Mouse (Mus musculus): ENCODE data around the gene Tmem87a. TPM values are rescaled to one million over a fixed set of nuclear protein-coding genes. Genes with fewer than 3 reads are reported as not detected.
A peak's percentile ranks its signal among the peaks of the same experiment; 100 is the strongest.

Gene Tmem87a
- 10 to 100 TPM; 36.6 to 47.1 (median 43.3) TPM for total RNA-seq (2022)

DNA sequence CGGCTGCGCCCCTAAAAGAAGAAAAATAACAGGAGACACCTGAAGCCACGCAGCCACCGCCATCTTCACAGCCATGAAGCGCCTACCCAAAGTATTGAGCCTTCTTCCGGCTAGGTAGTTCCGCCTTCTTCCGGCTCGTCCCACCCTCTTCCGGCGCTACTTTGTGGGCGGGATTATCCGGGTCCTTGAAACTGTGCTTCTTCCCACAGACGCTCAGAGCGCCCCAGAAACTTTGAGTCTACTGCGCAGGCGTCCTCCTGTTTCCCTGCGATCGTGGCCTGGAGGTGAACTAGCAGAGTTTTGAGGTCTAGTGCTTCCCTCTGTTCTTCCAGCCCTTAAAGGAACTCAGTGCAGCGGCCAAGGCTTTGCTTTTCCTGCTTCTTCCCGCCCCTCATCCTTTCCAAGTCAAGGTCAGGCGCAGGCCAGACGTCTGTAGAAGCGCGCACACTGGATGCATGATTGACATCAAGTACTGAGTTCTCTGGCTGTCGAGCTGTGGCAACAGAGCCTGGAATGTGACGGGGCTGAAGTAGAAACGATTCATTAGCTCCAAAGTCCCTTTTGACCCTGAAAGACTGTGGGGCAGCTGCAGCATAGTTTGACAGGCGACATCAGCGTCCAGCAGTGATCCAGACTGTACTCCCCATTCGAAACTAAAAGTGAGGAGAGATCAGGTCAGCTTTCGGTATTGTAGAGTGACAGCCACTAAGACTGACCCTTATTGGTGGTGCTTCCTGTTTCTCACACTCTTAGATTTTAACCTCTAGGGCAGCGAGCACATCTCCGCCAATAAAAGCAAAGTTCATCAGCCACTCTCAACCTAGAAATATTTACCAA lies at the start of gene Tmem87a:
TSS of gene Tmem87a (minus strand) at position 128 of the 837 bp plus-strand sequence.
- peak; percentile 91 to 94 for DNase-seq (ENCODE audit: low spot score in 2 of 2)

DNA sequence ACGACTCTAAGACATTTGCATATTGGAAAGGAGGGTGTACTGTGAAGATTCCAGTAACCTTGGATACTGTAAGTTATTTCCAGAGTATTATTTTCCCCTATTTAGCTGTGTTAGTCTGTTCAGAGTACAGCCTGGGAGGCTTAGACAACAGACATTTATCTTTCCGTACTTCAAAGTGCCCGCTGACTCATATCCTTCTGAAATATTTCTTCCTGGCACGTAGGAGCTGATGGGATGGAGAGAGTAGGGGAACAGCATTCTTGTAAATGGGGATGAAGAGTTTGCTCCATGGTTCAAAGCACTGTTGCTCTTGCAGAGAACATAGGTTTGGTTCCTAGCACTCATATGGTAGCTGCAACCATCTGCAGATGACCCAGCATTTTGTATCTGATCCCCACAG lies 48.7 kb upstream of the Tmem87a start:
- no peak for DNase-seq (ENCODE audit: low spot score in 2 of 2)

DNA sequence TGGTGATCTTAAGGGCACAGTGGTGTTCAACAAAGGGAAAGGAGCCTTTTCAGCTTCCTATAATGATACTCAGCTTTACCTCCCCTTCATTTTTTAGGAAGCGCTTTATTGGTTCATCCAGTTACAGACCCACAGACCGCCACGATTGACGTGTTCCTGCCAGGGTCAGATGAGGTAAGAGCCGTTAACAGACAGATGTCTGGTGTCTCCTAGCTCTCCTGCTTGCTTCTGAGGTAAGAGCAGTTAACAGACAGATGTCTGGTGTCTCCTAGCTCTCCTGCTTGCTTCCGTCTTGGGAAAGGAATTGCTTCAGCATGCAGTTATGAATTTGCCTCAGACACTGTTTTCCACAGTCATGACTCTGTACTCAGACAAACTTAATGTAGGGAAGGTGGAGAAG lies 46.8 kb upstream of the Tmem87a start:
- no peak for DNase-seq (ENCODE audit: low spot score in 2 of 2)

DNA sequence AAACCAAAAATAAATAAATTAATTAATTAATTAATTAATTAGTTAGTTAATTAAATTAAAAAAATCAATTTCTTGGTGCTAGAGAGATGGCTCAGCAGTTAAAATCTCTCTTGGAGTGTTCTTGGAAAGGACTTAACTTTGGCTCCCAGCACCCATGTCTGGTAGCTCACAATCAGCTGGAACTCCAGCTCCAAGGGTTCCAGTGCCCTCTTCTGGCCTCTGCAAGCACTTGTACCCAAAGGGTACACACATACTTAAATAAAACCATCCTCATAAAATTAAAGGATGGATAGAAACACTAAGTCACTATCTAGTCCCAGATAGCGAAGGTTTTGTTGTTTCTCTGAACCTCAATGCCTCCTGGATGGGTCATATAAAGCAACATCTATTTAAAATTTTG lies 43.4 kb upstream of the Tmem87a start:
- no peak for DNase-seq (ENCODE audit: low spot score in 2 of 2)

DNA sequence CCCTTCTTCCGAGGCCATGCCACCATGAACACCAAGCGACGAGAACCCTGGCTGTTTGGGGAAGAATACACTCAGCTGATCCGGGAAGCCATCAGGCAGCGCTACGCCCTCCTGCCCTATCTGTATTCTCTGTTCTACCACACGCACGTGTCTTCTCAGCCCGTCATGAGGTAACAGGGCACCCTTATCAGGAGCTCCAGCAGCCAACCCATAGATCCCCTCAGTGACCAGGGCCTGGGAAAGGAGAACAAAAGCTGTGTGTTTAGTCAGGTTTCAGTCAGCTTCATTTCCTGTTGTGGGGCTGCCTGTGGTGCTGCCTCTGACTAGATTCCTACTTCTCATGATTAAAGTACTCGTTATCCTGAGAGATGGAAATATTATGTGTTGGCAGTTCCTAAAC lies 42.5 kb upstream of the Tmem87a start:
- DNase-seq (ENCODE audit: low spot score in 2 of 2), result no peak

DNA sequence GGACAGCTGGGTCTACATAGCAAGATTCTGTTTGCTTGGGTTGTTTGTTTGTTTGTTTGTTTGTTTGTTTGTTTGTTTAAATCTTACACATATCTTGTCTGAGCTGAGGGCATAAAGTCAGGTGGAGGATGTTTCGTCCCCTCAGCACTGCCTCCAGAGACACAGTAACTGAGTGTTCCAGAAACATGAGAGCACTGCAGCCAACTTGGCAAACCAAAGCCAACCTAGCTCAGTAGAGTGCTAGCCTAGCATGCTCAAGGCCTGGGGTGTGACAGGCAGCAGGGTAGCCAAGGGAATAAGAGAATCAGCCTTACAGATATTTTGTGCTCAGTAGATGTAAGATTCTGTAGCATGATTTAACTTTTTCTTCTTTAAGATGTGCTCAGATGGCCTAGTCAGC lies 40.6 kb upstream of the Tmem87a start:
- peak; percentile 31 to 45 for DNase-seq (ENCODE audit: low spot score in 2 of 2)

DNA sequence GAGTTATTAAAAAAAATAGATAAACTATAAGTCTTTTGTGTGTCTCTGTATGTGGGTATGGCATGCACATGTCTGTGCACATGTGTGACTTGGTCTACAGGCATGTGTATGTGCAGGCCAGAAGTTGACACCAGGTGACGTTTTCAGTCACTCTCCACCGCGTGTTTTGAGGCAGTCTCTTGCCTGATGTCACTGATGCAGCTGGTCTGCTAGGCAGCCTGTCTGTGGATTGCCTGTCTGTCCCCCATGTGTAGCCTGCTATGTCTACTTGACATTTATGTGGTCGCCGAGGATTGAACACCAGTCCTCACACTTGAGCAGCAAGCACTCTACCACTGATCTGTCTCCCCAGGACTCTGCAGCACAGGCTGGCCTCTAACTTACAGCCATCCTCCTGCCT lies 20.5 kb upstream of the Tmem87a start:
- DNase-seq (ENCODE audit: low spot score in 2 of 2), result no peak

DNA sequence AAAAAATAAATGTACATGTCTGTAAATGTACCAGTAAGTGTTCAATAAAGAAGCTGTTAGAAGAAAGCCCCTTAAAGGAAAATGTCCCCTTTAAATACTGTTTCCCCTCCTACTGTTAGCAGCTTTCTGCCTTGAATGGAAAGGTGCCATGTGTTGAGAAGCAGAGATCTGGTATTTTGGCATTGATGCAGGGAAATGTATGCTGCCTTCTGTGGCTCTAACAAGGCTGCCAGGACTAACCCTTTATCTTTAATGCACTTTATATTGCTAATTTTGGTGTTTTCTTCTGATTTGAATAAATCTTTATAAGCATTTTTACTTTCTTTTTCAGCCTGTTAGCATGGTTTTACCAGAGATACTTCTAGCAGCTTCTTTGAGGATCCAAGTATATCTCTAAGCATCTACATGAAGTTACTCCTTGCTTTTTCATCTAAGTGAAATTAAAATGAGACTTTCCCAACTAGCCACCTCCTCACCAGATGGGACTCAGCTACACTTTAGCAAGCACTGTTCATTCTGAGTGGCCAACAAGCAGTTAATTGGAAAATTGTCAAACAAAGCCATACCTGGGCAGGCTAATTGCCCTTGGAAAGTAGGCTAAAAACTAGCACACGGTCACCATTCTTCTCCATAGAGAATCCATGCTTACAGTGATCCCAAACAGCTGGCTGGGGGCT lies 11.0 kb upstream of the Tmem87a start:
- no peak for DNase-seq (ENCODE audit: low spot score in 2 of 2)

DNA sequence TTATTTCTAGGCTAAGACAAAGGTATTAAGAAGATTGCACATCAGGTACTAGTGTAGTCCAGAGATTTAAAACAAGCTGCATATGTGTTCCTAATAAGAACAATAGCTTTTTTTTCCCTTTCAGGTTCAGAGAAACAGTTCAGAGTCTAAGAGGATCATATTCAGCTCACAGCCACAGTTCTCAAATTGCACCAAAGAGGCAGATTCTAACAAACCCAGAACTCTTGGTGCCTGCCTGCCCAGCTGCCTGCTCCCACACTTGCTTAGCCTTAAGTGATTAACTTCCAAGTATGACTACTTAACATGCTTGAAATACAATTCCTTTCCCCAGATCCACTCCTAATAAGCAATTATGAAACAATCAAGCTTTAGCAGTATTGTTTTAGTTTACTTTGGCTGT lies 10.2 kb upstream of the Tmem87a start:
- no peak for DNase-seq (ENCODE audit: low spot score in 2 of 2)

DNA sequence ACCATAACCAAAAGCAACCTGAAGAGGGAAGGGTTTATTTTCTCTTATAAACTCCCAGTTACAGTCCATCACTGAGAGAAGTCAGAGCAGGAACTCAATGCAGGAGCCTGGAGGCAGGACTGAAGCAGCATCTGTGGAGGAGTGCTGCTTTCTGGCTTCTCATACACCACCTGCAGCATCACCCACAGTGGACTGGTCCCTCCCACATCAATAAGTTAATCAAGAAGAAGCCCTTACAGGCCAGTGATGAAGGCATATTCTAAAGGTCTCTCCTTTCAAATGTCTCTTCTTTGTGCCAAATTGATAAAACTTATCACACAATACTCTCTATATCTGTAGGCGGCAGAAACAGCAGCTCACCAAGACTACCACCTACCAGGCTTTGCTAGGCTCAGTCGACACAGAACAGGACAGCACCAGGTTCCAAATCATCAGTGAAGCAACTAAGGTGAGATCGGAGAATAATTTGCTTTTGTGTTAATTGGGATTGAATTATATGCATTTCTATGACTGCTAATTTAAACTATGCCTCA lies 7.2 kb upstream of the Tmem87a start:
- DNase-seq (ENCODE audit: low spot score in 2 of 2), result no peak

DNA sequence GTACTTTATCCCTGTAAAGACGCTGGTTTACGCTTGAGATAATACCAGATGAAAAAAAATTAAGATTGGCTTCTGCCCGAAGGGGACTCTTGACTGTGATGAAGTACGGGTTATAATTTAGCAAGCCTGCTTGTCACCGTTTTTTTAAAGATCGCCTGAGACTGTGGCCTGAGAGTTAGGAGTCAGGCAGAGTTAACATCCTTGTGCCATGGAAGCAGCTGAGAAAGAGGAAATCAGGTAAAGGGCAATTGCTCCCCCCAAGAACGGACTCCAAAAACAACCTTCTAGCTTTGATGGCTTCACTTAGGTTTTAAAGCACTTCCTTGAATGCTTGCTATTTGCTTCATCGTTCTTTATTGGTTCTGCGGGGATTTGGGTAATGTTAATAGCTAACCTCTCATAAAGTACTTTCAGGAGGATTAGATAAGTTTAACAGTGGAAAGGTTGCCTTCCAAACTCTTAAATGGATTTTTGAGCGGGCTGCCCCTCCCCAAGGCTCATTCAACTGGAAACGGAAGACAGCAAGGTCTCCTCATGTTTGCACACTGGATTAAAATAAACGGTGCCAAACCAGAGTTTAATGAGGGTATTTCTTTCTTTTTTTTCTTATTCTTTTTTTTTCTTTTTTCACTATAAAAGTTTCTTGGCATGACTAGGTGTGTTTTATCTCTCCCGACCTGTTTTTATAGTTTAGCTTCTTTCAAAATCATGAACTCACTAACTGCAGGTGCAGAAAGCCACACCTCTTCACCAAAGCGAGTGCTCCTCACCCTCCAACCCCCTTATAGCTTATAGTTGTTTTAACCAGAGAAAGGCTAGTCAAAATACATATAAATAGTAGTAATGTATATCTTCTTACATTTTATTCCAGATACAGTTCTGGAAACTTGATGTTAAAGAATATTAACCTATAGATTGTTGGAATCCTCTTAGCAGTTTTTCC lies 1.2 kb upstream of the Tmem87a start:
- DNase-seq (ENCODE audit: low spot score in 2 of 2), result no peak

DNA sequence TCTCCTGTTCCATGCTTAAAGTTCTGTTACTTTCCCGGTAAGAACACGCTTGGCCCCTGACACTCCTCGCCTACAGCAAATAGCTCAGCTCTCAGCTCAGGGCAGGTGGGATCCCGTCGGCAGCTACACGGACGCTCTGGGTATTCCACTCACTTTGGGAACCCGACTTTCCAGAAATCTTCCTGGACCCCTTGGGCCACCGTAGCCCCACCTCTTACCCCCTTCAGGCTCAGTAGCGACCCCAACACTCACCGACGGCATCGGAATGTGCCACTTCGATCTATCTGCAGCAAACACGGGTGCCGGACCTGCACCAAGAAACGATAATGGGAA lies 294 bp downstream of the Tmem87a start, which contains the start of gene Ganc:
TSS of gene Ganc (plus strand) at position 244 of the 333 bp plus-strand sequence.
- no peak for DNase-seq (ENCODE audit: low spot score in 2 of 2)

DNA sequence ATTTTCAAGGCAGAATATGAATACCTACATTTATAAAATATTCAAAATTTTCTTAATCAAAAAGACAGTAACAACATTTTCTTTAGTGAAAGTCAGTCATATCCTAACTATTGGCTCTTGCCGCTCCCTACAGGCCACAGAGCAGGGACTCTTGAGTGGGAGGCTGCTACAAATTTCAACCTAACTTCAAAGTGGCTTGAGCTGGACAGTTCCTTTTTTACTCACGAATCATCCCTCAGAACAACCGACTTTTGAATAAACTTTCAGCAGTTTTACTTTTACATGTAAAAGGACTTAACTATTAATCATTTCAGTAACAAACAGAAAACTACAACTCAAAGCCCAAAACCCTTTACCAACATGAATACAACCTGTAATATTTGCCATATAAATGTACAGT lies 1.1 kb downstream of the Tmem87a start:
- no peak for DNase-seq (ENCODE audit: low spot score in 2 of 2)

DNA sequence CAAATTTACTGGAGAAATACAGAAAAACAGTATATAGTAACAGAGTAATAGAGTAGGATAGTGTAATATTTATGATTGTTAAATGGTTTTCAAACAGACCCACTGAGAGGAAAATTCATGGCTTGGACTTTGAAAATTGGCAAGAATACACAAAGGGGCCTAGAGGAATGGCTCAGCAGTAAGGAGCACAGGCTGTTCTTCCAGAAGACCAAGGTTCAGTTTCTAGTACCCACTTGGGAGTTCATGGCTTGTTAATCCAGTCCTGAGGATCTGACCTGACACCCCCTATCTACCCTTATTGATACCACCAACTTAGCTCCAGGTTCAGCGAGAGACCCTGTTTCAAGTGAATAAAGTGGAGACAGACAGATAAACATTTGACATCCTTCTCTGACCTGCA lies 6.0 kb downstream of the Tmem87a start:
- no peak for DNase-seq (ENCODE audit: low spot score in 2 of 2)

DNA sequence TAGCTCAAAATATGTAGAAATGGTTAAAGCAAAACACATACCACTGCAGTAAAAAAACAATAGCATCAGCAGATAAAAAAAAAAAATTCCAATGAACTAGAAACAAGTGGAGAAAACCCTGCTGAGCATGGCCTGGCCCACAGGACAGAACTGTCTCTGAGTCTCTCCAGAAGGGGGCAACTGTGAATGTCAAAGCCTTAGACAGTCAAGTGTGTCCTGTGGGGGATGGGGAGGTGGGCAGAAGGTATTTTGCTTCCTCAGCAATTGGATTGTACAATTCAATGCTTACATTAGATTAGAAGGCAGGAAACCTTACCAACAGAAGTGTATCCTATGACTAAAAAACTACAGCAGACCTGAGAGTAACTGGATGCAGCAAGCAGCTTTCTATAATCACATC lies 11.5 kb downstream of the Tmem87a start:
- DNase-seq (ENCODE audit: low spot score in 2 of 2), result no peak

DNA sequence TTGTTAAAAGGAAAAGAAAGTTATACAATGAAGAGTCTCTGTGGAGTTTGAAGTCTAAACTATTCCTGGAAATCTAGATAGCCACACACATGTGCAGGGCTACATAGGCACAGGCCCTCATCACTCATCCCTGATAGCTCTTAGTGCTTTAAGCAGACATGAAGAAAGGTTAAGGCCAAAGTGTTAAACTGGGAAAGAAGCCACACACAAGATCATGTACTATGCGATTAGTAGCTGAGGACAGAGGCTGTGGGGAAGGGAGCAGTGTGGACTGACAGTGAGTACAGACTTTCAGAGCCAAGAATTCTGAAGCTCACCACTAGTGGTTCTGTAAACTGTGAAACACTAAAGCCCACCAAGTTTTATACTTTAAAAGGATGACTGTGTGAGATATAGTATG lies 13.0 kb downstream of the Tmem87a start:
- no peak for DNase-seq (ENCODE audit: low spot score in 2 of 2)

DNA sequence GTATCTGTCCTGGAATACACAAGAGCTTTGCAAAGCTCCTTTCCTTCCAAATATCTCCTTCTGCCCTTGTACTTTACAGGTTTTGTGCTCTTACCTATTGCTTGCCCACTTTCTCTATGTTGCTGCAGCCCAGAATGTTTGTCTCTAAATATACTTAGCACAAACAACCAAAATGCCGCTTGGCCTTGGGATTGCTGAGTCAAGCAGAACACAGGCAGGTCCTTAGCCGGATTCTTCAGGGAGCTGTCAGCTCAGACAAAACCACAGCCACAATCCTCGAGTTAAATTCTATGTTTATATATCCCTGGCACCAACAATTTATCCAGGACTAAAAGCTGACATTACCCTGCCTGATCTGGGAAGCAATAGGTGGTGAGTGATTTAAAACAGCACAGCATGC lies 14.5 kb downstream of the Tmem87a start:
- no peak for DNase-seq (ENCODE audit: low spot score in 2 of 2)

DNA sequence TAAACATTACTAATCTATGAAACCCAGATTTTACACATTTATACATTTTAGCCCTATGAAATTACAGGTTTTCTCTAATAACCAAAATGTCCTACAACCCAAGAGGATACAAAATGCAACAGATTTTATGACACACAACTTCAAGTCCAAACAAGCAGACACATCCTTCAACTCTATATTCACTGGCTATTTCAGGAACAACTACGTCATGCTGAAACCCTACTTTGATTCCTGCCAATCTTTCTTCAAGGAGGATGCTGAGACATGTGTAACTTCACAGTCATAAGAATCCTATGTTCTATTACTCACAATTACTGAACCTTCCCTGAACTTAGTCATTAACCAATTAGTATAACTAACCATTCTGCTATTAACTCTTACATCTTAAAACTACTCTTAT lies 16.6 kb downstream of the Tmem87a start:
- no peak for DNase-seq (ENCODE audit: low spot score in 2 of 2)

DNA sequence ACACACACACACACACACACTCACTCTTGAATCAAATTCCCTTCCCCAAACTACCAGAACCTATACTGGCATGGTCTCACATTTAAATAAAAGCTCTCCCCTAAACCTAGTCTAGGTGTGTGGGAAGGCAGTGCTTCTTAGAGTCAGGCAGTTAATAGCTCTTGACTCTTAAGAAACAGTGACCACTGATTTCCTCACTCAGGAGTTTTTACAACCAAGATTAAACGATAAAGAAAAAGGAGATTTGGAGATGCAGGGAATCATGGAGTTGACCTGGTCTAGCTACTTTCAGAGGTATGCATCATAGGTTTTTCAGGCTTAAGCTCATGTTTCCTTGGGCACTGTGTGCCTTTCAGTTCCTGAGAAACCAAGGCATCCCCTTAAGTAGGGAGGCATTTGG lies 17.6 kb downstream of the Tmem87a start:
- DNase-seq (ENCODE audit: low spot score in 2 of 2), result no peak

DNA sequence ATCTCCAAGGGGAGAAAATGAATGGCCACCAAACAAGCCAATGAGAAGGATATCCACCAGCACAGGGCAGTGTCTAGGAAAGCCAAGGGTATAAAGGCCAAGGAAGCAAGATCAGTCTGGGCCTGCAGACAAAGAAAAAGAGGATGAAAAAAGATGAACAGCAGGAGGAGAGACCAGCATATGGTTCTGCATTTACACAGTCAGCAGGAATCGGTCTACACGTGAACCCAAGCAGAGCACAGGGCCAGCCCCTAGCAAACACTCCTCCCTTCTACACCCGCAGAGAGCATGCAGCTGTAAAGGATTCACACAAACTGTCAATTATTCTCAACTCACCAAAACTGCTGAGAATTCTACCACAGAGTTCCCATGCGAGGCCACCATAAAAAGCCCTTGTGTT lies 30.1 kb downstream of the Tmem87a start:
- DNase-seq (ENCODE audit: low spot score in 2 of 2), result no peak

DNA sequence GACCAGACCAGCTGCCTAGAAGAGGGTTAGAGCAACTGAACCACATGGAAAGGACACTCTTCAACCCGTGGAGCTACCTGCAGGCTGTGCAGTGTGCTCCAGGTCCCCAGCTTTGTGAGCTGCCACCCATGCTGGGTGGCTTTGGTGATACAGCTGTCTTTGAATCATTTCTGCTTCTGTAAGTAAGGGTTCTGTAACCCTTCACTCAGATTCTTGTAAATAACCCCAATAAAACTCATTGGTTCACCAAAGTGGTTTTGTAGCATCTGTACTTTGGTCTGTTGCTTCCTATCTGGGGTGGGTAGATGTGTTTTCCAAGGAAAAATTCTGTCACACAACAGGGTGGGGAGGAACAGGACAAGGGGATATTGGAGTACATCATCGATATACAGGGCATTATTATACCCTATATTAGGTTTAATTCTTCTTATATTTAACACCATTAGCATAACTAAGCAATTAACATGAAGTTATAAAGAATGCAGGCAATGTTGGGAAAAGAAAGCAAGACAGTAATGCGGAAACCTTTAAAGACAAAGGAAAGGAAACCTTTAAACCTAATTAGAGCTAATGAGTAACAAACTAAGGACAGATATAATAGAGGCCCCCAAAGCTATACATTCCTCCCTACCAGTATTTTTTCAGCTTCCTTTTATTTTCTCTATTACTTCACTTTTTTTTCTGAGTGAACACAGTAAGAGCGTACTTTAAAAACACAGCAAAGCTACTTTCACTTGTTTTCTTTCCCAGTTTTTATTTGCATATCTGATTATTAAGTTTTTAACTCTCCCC lies 36.3 kb downstream of the Tmem87a start:
- no peak for DNase-seq (ENCODE audit: low spot score in 2 of 2)

Measured in gastrocnemius, adult 8-10 months (tissue).